Mouse (Mus musculus) adrenal gland, adult (tissue): ENCODE data around the gene Srd5a3.

Experiments
- DNase-seq, 2 experiments: peaks; one replicate each; pipeline ENCODE4 v3.0.0; 2022 to 2023; ENCODE audit warnings: low spot score in 1 of 2; ENCODE audit not compliant: inconsistent age in 2 of 2

The Srd5a3 gene

GRCm38 (mm10) chr5:76152956-76153355, 12.9 kb downstream of the Srd5a3 start:
- no peak for DNase-seq

- no peak for DNase-seq
Observed at GRCm38 (mm10) chr5:76153430-76153829, 13.4 kb downstream of the Srd5a3 start.

DNA sequence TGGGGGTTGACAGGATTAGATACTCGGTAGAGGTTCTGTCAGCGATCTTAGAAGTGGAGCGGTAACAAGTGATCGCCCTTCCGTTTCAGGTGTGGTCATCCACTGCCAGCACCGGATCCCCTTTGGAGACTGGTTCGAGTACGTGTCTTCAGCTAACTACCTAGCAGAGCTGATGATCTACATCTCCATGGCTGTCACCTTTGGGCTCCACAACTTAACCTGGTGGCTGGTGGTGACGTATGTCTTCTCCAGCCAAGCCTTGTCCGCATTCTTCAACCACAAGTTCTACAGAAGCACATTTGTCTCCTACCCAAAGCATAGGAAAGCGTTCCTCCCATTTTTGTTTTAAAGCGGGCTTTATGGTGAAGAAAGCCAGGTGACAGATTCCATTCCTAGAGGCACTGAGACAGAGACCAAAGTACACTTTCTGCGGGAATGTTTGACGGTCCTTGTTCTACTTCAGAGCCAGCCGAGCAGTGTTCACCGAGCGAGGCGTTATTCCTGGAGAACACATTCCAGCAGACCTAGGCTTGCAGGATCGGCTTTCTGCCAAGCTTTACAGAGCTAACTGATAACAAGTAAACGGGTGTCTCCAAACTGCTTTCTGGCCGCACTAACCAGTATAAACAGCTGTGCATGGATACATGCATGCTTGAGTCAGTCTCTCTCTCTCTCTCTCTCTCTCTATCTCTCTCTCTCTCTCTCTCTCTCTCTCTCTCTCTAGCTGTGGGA, 14.5 kb downstream of the Srd5a3 start:
- no peak for DNase-seq

GRCm38 (mm10) chr5:76159555-76159954, 19.5 kb downstream of the Srd5a3 start:
- DNase-seq: peak in 1 of 2 experiments; percentile 39

DNA sequence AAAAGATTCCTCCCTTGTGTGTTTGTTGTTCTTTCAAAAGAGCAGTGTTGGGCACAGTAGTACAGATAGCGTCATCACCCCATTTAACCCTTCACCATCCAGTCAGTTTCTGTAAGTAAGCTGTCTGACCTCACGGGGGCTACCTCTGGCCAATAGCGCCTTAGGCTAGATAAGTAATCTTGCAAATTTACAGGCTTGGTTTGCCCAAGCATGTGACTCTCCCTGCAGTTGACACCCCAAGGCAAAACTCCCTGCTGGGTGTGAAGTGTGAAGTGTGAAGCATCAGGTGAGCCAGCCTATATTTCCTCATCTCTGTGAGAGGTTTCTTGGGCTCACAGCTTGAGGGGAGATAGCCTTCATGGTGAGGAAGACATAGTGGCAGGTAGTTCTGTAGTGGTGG, 20.0 kb downstream of the Srd5a3 start:
- no peak for DNase-seq

DNA sequence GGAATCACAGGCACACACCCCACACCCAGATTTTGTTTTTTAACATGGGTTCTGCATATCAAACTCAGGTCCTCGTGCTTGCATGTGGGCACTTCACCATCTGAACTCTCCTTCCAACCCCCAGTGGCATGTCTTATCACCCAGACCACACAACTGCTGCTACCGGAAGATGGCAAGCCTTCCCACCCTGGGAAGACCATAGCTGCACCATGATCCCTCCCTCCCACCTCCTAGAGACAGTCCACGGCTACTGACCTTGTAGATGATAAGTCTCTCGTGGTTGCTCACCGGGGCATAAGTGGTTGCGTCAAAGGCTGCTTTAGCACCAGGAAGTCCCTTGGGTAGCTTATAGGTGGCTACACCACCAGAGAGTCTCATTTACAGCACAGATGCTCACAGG, 21.4 kb downstream of the Srd5a3 start:
- no peak for DNase-seq

- DNase-seq: no peak
Observed at GRCm38 (mm10) chr5:76162926-76163325, 22.9 kb downstream of the Srd5a3 start.

DNA sequence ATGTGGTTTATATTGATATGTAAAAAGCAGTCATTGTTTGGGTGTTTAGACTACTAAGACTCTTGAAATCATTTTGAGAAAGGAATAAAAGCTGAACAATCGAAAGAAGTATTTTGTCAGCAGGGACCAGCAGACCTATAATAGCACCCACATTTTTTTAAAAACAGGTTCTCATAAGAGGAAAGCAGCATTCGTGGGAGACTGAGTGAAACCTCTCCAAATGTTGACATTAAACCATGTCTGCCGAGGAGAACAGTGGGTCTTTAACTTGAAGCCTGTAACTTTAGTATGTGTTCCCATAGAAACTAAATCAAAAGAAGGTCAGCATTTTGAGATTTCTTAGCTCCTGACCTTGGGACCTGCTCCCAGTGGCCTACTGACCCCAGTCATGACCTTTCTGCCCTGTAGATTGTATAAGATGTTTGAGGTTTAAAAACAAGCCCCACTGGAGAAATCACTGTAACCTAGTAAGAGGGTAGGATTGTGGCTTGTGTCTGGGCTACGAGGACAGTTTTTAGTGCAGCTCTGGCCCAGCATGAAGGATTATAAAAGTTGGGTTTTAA, 23.8 kb downstream of the Srd5a3 start:
- peak in 1 of 2 experiments; percentile 36 for DNase-seq

DNA sequence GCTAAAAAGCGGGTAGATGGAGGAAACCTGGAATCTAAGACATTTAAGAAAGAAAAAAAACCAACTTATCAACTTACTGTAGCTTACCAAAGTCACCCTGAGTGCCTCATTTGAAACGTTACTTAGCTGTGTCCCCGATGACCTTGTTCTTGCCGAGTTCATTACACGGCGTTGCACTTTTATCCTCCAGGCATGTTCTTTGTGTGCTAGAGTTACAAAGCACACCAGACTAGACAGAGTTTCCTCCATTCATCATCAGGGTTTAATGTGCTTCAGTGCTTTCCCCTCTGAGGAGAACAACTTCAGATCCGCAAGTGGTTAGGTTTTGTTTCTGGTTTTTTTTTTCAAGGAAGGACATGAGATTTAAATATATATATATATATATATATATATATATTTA, 24.8 kb downstream of the Srd5a3 start:
- no peak for DNase-seq

- no peak for DNase-seq
Observed at GRCm38 (mm10) chr5:76170522-76170921, 30.5 kb downstream of the Srd5a3 start.

DNA sequence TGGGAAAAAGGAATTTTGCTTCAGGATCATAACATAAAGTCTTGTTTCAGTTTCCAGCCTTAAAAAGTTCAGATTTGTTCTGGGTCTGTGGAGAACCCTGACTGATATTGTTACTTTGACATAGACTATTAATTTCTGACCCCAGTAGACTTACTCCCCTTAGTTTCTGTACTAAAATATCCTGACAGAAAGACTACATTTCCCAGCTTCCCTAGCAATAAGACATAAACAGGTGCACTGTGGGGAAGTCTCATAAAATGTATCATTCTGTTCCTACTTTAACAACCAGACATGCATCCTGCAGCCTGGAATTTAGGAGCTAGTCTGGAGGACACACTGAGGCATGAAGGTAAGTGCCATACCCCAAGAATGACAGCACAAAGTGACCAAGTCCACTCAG, 31.0 kb downstream of the Srd5a3 start:
- DNase-seq: no peak

- DNase-seq: no peak
Observed at GRCm38 (mm10) chr5:76175051-76175450, 35.0 kb downstream of the Srd5a3 start.

- no peak for DNase-seq
Observed at GRCm38 (mm10) chr5:76176411-76176810, 36.3 kb downstream of the Srd5a3 start.

DNA sequence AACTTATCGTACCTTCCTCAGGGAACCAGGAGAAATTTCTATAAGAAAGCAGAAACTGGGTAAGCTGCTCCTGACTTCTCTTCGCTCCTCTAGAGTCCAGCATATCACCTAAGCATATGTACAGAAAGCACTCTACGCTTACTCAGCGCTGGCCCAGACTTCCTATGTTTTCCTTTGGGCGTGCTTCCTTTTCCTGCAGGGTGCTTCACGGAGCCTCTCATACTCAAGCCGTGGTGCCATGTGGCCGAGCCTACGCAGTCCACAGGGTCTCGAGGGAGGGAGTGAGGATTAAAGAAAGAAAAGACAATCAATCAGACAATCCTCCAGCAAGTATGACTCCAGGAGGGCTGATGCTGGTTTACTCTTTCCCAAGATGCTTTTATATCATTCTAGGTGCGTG, 36.8 kb downstream of the Srd5a3 start:
- no peak for DNase-seq

DNA sequence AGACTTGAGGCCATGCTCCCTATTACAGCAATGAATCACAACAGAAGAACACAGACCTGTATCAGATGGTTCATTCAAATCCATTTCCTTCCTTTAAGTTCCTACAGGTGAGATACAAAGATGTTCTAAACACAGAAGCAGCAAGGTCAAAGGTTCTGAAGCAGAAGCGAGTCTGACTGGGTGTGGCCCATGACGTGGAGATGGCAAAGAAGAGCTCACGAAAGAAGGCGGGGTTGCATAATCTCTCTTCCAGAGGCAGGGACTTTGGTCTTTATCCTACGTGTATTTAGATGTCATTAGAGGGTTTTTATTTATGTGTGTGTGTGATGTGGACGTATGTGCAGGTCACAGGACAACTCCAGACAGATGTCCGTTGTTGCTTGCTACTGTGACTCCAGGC, 37.6 kb downstream of the Srd5a3 start:
- no peak for DNase-seq

DNA sequence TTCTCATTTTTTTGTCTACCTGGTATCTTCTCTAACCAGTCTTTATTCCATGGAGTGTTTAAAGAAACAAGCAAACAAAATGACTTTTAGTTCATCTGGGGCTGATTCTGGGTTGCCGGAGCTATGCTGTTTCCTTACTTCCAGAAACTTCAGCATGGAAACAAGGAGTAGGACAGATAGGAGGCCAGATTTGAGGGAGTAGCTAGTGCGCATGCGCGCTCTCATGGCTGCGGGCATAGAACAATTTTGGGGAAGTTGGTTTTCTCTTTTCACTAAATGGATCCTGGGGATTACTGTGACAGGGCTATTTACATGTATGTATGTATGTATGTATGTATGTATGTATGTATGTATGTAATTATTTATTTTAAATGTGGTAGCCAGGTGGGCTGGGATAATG, 39.1 kb downstream of the Srd5a3 start:
- no peak for DNase-seq

DNA sequence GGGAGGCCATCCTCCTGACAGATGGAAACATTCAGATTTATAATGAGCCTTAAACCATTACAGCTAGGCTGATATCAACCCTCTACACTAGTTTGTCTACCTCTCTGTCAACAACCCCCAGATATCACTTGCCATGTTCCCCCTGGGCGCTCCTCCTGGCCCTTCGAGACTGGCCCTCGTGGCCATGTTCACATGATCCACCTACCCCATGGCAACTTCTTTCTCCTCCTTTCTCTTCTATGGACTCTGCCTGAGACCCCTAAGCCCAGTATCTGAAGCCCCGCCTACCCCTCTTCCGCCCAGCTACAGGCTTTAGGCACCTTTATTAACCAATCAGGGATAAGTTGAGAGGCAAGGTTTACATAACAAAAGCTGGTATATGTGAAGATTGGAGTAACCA, 39.7 kb downstream of the Srd5a3 start:
- DNase-seq: no peak

GRCm38 (mm10) chr5:76182326-76182725, 42.3 kb downstream of the Srd5a3 start:
- DNase-seq: no peak

DNA sequence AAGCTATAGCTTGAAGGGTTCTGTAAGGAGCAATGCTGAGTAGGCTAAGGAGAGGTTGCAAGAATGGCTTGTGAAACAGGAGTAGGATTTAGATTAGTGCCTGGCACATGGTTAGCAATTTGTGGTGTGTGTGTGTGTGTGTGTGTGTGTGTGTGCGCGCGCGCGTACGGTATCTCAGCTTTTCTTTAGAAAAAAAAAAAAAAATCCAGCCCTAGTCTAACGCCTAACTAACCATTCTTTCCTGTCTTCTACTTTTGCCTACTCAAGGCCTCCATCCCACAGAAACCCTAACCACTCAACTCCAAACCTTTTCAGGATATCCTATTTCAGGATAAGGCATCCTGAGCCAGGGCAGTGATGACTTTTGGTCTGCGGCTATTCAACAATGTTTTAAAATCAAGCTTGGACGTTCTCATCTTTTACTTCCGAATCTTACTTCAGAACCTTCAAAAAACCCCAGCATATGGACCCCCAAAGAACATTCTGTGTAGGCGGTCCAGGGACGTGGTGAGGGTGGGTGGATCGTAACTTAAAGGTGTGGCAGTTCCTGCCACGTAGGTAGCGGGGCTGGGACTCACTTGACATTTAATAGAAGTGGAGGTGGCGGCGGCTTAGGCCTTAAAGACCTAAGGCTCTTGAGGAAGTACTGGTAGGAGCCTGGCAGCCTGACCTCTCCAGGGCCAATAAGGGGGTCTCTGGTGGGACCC, 43.1 kb downstream of the Srd5a3 start:
- DNase-seq: no peak

DNA sequence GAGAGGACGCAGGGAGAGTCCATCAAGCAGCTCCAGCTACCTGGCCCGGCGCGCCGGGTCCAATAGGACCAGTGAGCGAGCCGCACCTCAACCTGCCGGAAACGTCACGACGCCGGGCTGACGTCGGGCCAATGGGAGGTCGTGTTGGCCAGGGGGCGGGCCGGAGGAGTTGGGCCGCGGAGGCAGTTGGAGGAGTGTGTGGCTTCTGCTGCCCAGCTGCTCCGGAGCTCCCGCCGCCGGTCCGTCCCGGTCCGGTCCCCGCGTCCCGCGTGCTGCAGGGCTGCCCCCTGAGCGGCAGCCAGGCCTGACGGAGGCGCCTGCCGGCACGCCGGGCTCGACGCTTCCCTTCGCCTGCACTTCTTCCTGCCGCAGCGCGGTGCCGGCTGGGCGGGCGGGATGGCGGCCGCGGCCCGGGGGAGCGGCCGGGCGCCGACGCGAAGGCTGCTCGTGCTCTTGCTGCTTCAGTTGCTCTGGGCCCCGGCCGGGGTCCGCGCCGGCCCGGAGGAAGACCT, 43.7 kb downstream of the Srd5a3 start, which contains the start of gene Tmem165:
TSS of gene Tmem165 (plus strand) at position 131 of the 512 bp plus-strand sequence.
- peak; percentile 96 to 98 for DNase-seq

DNA sequence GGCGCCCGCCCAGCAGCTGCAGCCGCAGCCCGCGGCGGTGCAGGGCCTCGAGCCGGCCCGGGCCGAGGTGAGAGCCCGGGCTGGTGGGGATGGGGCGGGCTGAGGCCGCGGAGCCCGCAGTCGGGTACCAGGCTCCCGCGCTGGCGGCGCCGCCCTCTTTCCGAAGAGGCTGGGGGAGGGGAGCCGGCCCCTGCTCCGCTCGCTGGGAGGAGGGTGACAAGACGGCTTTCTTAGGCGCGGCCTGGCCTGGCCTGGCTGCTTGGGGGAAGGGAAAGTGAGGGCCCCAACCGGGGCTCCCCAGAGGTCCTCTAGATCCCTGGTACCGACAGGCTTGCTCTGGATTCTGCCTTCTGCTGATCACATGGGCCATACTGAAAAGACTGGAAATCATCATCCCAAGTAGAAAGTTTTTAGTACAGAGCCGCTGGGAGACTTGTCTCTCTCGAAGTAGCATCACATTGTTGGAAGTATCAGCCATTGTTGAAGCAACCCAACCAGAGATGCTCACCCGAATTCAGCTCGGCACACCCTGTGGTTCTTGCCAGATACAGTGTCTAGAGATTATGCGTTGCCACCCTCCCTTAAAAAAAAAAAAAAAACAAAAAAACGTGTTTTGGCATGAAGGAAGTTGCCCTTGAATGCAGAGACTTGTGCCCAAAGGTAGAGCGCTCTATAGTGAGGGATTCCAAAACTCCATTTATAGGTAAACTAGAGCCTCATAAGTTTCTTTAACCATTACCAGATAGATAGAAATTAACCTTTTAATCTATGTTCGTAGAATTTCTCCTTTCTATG, 44.4 kb downstream of the Srd5a3 start:
- peak; percentile 79 to 92 for DNase-seq
